Mouse (Mus musculus) neural tube, embryonic 15.5 days (tissue): ENCODE data around the gene Retsat. TPM values are rescaled to one million over a fixed set of nuclear protein-coding genes. Genes with fewer than 3 reads are reported as not detected.
A peak's percentile ranks its signal among the peaks of the same experiment; 100 is the strongest.

Source experiments
- ATAC-seq: fragments of 200-750 bp; cut with Nextera tagmentation; 2 replicates; pipeline ENCODE4 v1.8.0; 2017; ENCODE audit warnings: mild to moderate bottlenecking, moderate TSS enrichment, moderate library complexity; ENCODE audit not compliant: low FRiP score
- H3K27ac ChIP-seq: fragments of 300-500 bp; sonication (generic); replicated peaks from 2 replicates; pipeline ENCODE4 v1.5.1; 2015; ENCODE audit warnings: mild to moderate bottlenecking, inconsistent platforms
- H3K27me3 ChIP-seq: fragments of 300-500 bp; sonication (generic); replicated peaks from 2 replicates; pipeline ENCODE4 v1.6.1; 2015; ENCODE audit warnings: inconsistent platforms
- H3K36me3 ChIP-seq: fragments of 300-500 bp; sonication (generic); 2 replicates; pipeline ENCODE4 v1.6.1; 2015; ENCODE audit warnings: inconsistent platforms
- H3K4me1 ChIP-seq: fragments of 300-500 bp; sonication (generic); 2 replicates; pipeline ENCODE4 v1.6.1; 2015; ENCODE audit warnings: inconsistent platforms
- H3K4me2 ChIP-seq: fragments of 300-500 bp; sonication (generic); 2 replicates; pipeline ENCODE4 v1.6.1; 2015; ENCODE audit warnings: inconsistent platforms, mild to moderate bottlenecking, moderate library complexity
- H3K4me3 ChIP-seq: fragments of 300-500 bp; sonication (generic); replicated peaks from 2 replicates; pipeline ENCODE4 v1.5.1; 2015; ENCODE audit warnings: mild to moderate bottlenecking, inconsistent platforms
- H3K9ac ChIP-seq: fragments of 300-500 bp; sonication (generic); replicated peaks from 2 replicates; pipeline ENCODE4 v1.6.1; 2015; ENCODE audit warnings: mild to moderate bottlenecking, inconsistent platforms
- H3K9me3 ChIP-seq: fragments of 300-500 bp; sonication (generic); replicated peaks from 2 replicates; pipeline ENCODE4 v1.6.1; 2016; ENCODE audit warnings: inconsistent platforms
- WGBS: fragments of 180-500 bp; shearing (Covaris S2); methylation state at CpG from one replicate; pipeline ENCODE4 v1.1.7; 2015; ENCODE audit warnings: mixed read lengths; 5-methylcytosine and 5-hydroxymethylcytosine counted together
- polyA plus RNA-seq: library from polyadenylated mRNA; unstranded; fragments of >200 nt; fragmentation: Nextera tagmentation; extraction: Ambion mirVana; gene quantifications from 2 replicates; pipeline ENCODE4 v1.2.1, GENCODE M21; 2015

Gene Retsat
- polyA plus RNA-seq, 1 experiment from 2014 or later = 4.9 TPM

GRCm38 (mm10) chr6:72630961-72631360 is 32.7 kb downstream of the Retsat start:
- H3K9ac ChIP-seq = 0 out of 2 replicates have a peak overlapping the region, but pooled peaks have one; percentile 17
- no peak overlapping the region for H3K4me3 ChIP-seq
- no peaks in the 10 kb centered on the region for H3K27me3 ChIP-seq
- WGBS = 90% methylated on average over 14 of the region's 14 CpGs
- H3K27ac ChIP-seq = no peak overlapping the region
- ATAC-seq = no peak
- H3K4me1 ChIP-seq = no peaks in the 10 kb centered on the region
- H3K4me2 ChIP-seq = no peak overlapping the region
- no peaks in the 10 kb centered on the region for H3K36me3 ChIP-seq
- no peaks in the 10 kb centered on the region for H3K9me3 ChIP-seq

GRCm38 (mm10) chr6:72631700-72632099 is 33.4 kb downstream of the Retsat start:
- H3K27ac ChIP-seq = no peak overlapping the region
- H3K4me1 ChIP-seq = no peaks in the 10 kb centered on the region
- no peaks in the 10 kb centered on the region for H3K36me3 ChIP-seq
- H3K9ac ChIP-seq = no peak overlapping the region
- no peak for ATAC-seq
- H3K9me3 ChIP-seq = no peaks in the 10 kb centered on the region
- H3K4me2 ChIP-seq = no peak overlapping the region
- H3K27me3 ChIP-seq = no peaks in the 10 kb centered on the region
- H3K4me3 ChIP-seq = no peak overlapping the region
- WGBS = 72% methylated on average over 6 of the region's 6 CpGs

GRCm38 (mm10) chr6:72634311-72634710 is 36.0 kb downstream of the Retsat start:
- no peak overlapping the region for H3K9ac ChIP-seq
- H3K27ac ChIP-seq = no peak overlapping the region
- H3K4me1 ChIP-seq = no peaks in the 10 kb centered on the region
- H3K27me3 ChIP-seq = no peaks in the 10 kb centered on the region
- H3K4me2 ChIP-seq = no peak overlapping the region
- H3K4me3 ChIP-seq = no peak overlapping the region
- 79% methylated on average over 10 of the region's 10 CpGs for WGBS
- H3K9me3 ChIP-seq = no peaks in the 10 kb centered on the region
- ATAC-seq = no peak
- H3K36me3 ChIP-seq = no peaks in the 10 kb centered on the region

- no peaks in the 10 kb centered on the region for H3K9me3 ChIP-seq
- H3K27ac ChIP-seq = no peak overlapping the region
- 46% methylated on average over 12 of the region's 12 CpGs for WGBS
- ATAC-seq = peak; percentile 70
- no peak overlapping the region for H3K9ac ChIP-seq
- H3K27me3 ChIP-seq = no peaks in the 10 kb centered on the region
- no peaks in the 10 kb centered on the region for H3K36me3 ChIP-seq
- no peaks in the 10 kb centered on the region for H3K4me1 ChIP-seq
- no peak overlapping the region for H3K4me2 ChIP-seq
- no peak overlapping the region for H3K4me3 ChIP-seq
These were observed 37.6 kb downstream of the Retsat start for GRCm38 (mm10) chr6:72635760-72636431.

GRCm38 (mm10) chr6:72636940-72637339 is 38.7 kb downstream of the Retsat start:
- Histone ChIP-seq H3K4me1 (no peaks in the 10 kb centered on the region), H3K4me3 (no peak overlapping the region), H3K9me3 (no peaks in the 10 kb centered on the region), H3K4me2 (no peak overlapping the region), H3K36me3 (no peaks in the 10 kb centered on the region), H3K27ac (no peak overlapping the region), H3K9ac (no peak overlapping the region), H3K27me3 (no peaks in the 10 kb centered on the region)
- 84% methylated on average over 3 of the region's 3 CpGs for WGBS
- ATAC-seq = no peak

GRCm38 (mm10) chr6:72641218-72641954 is 43.1 kb downstream of the Retsat start:
- WGBS = 81% methylated on average over 18 of the region's 18 CpGs
- no peak overlapping the region for H3K27ac ChIP-seq
- no peaks in the 10 kb centered on the region for H3K36me3 ChIP-seq
- H3K27me3 ChIP-seq = no peaks in the 10 kb centered on the region
- H3K4me1 ChIP-seq = no peaks in the 10 kb centered on the region
- no peak for ATAC-seq
- H3K4me3 ChIP-seq = no peak overlapping the region
- H3K9me3 ChIP-seq = no peaks in the 10 kb centered on the region
- no peak overlapping the region for H3K9ac ChIP-seq
- no peak overlapping the region for H3K4me2 ChIP-seq

- no peak overlapping the region for H3K9ac ChIP-seq
- H3K36me3 ChIP-seq = no peaks in the 10 kb centered on the region
- H3K4me2 ChIP-seq = no peak overlapping the region
- no peaks in the 10 kb centered on the region for H3K27me3 ChIP-seq
- WGBS = 84% methylated on average over 4 of the region's 4 CpGs
- H3K27ac ChIP-seq = no peak overlapping the region
- no peak overlapping the region for H3K4me3 ChIP-seq
- H3K9me3 ChIP-seq = no peaks in the 10 kb centered on the region
- ATAC-seq = no peak
- peaks cover 6% of the 10 kb centered on the region; the same call in 1 of the 2 replicates for H3K4me1 ChIP-seq
These were observed 46.3 kb downstream of the Retsat start for GRCm38 (mm10) chr6:72644576-72644975.

GRCm38 (mm10) chr6:72645364-72645763 is 47.1 kb downstream of the Retsat start:
- no peak overlapping the region for H3K9ac ChIP-seq
- WGBS = 59% methylated on average over 7 of the region's 7 CpGs
- no peaks in the 10 kb centered on the region for H3K36me3 ChIP-seq
- ATAC-seq = 0 out of 2 replicates have a peak, but pooled peaks have one; percentile 22
- no peaks in the 10 kb centered on the region for H3K9me3 ChIP-seq
- H3K27me3 ChIP-seq = no peaks in the 10 kb centered on the region
- no peak overlapping the region for H3K4me3 ChIP-seq
- peaks cover 8% of the 10 kb centered on the region; the same call in 1 of the 2 replicates for H3K4me1 ChIP-seq
- H3K4me2 ChIP-seq = no peak overlapping the region
- no peak overlapping the region for H3K27ac ChIP-seq

- WGBS = 59% methylated on average over 10 of the region's 10 CpGs
- Histone ChIP-seq H3K27ac (no peak overlapping the region), H3K4me3 (no peak overlapping the region), H3K27me3 (no peaks in the 10 kb centered on the region), H3K9me3 (no peaks in the 10 kb centered on the region), H3K9ac (no peak overlapping the region), H3K4me2 (no peak overlapping the region), H3K36me3 (no peaks in the 10 kb centered on the region), H3K4me1 (peaks cover 13% of the 10 kb centered on the region; the same call in 1 of the 2 replicates)
- peak; percentile 74 for ATAC-seq
These were observed 49.1 kb downstream of the Retsat start for GRCm38 (mm10) chr6:72647383-72647820.

GRCm38 (mm10) chr6:72648002-72648595 is 49.8 kb downstream of the Retsat start:
- no peak overlapping the region for H3K9ac ChIP-seq

GRCm38 (mm10) chr6:72650338-72650851 is 52.1 kb downstream of the Retsat start:
- Histone ChIP-seq H3K4me3 (no peak overlapping the region), H3K9ac (no peak overlapping the region), H3K9me3 (no peaks in the 10 kb centered on the region), H3K4me2 (no peak overlapping the region), H3K27ac (no peak overlapping the region), H3K4me1 (peaks cover 24% of the 10 kb centered on the region), H3K36me3 (no peaks in the 10 kb centered on the region), H3K27me3 (no peaks in the 10 kb centered on the region)
- 69% methylated on average over 10 of the region's 10 CpGs for WGBS
- no peak for ATAC-seq

More at GRCm38 (mm10) chr6:72648002-72648595, 49.8 kb downstream of the Retsat start:
- no peak for ATAC-seq
- Histone ChIP-seq H3K4me1 (peaks cover 13% of the 10 kb centered on the region; the same call in 1 of the 2 replicates), H3K36me3 (no peaks in the 10 kb centered on the region), H3K27ac (no peak overlapping the region), H3K4me2 (no peak overlapping the region), H3K27me3 (no peaks in the 10 kb centered on the region), H3K9me3 (no peaks in the 10 kb centered on the region), H3K4me3 (no peak overlapping the region)
- 62% methylated on average over 12 of the region's 12 CpGs for WGBS
